Mouse (Mus musculus) intestine, embryonic 15.5 days (tissue): ENCODE measurements around the gene Ssc5d. TPM values are rescaled to one million over a fixed set of nuclear protein-coding genes. Genes with fewer than 3 reads are reported as not detected.

Experiments
- polyA plus RNA-seq: library from polyadenylated mRNA; unstranded; fragments of >200 nt; fragmentation: Nextera tagmentation; extraction: Ambion mirVana; gene quantifications from 2 replicates; pipeline ENCODE4 v1.2.1, GENCODE M21; 2015

The Ssc5d gene
- polyA plus RNA-seq, 1 experiment from 2014 or later = 3.5 TPM

Other genes starting within 250 kb of the Ssc5d start
- 92.4 and 98.2 TPM in 2 replicates for gene Hspbp1, start 240.7 kb upstream of the Ssc5d start, polyA plus RNA-seq
- gene Brsk1, start 235.2 kb upstream of the Ssc5d start, polyA plus RNA-seq = 0.63 and 1.1 TPM in 2 replicates
- 2.2 and 3.6 TPM in 2 replicates for gene Tmem150b, start 200.5 kb upstream of the Ssc5d start, polyA plus RNA-seq
- gene Kmt5c, start 185.7 kb upstream of the Ssc5d start, polyA plus RNA-seq = 63.7 and 66.8 TPM in 2 replicates
- 45.5 and 53.0 TPM in 2 replicates for gene Cox6b2, start 172.7 kb upstream of the Ssc5d start, polyA plus RNA-seq
- gene Fam71e2, start 154.5 kb upstream of the Ssc5d start, polyA plus RNA-seq = not detected in 2 replicates
- 0.14 and 0.24 TPM in 2 replicates for gene Il11, start 142.9 kb upstream of the Ssc5d start, polyA plus RNA-seq
- gene Tmem190, start 142.8 kb upstream of the Ssc5d start, polyA plus RNA-seq = 1.1 and 1.8 TPM in 2 replicates
- gene Tmem238, start 136.1 kb upstream of the Ssc5d start, polyA plus RNA-seq = 40.4 and 40.6 TPM in 2 replicates
- 328 and 339 TPM in 2 replicates for gene Rpl28, start 132.9 kb upstream of the Ssc5d start, polyA plus RNA-seq
- gene Ube2s, start 113.2 kb upstream of the Ssc5d start, polyA plus RNA-seq = 303 and 321 TPM in 2 replicates
- 0.21 and 0.27 TPM in 2 replicates for gene Shisa7, start 81.1 kb upstream of the Ssc5d start, polyA plus RNA-seq
- 9.7 and 15.5 TPM in 2 replicates for gene Isoc2b, start 55.5 kb upstream of the Ssc5d start, polyA plus RNA-seq
- 0.68 and 1.0 TPM in 2 replicates for gene Isoc2a, start 48.6 kb upstream of the Ssc5d start, polyA plus RNA-seq
- not detected in 2 replicates for gene Gm36210, start 19.3 kb upstream of the Ssc5d start, polyA plus RNA-seq
- gene Zfp628, start 10.6 kb upstream of the Ssc5d start, polyA plus RNA-seq = 2.9 and 3.4 TPM in 2 replicates
- gene Nat14, start 3.8 kb upstream of the Ssc5d start, polyA plus RNA-seq = 3.0 and 3.5 TPM in 2 replicates
- gene Sbk2, start 38.6 kb downstream of the Ssc5d start, polyA plus RNA-seq = 0.23 and 0.39 TPM in 2 replicates
- gene Sbk3, start 45.4 kb downstream of the Ssc5d start, polyA plus RNA-seq = not detected in 2 replicates
- gene Zfp579, start 70.4 kb downstream of the Ssc5d start, polyA plus RNA-seq = 22.2 and 24.6 TPM in 2 replicates
- gene Zfp524, start 88.6 kb downstream of the Ssc5d start, polyA plus RNA-seq = 20.2 and 21.4 TPM in 2 replicates
- gene Fiz1, start 88.9 kb downstream of the Ssc5d start, polyA plus RNA-seq = 37.0 and 38.5 TPM in 2 replicates
- gene Gm44973, start 89.7 kb downstream of the Ssc5d start, polyA plus RNA-seq = 1.6 TPM in 2 replicates
- gene Zfp865, start 94.6 kb downstream of the Ssc5d start, polyA plus RNA-seq = 5.5 and 5.6 TPM in 2 replicates
- gene Ccdc106, start 94.8 kb downstream of the Ssc5d start, polyA plus RNA-seq = 13.4 TPM in 2 replicates
- gene 4632433K11Rik, start 108.3 kb downstream of the Ssc5d start, polyA plus RNA-seq = not detected in 2 replicates
- gene Zfp784, start 112.7 kb downstream of the Ssc5d start, polyA plus RNA-seq = 6.0 and 6.5 TPM in 2 replicates
- gene Zfp580, start 125.8 kb downstream of the Ssc5d start, polyA plus RNA-seq = 22.2 and 25.0 TPM in 2 replicates
- gene U2af2, start 136.4 kb downstream of the Ssc5d start, polyA plus RNA-seq = 126 and 130 TPM in 2 replicates
- 62.4 and 66.5 TPM in 2 replicates for gene Epn1, start 154.4 kb downstream of the Ssc5d start, polyA plus RNA-seq
- gene Rfpl4, start 191.2 kb downstream of the Ssc5d start, polyA plus RNA-seq = not detected in 2 replicates
- gene Rasl2-9, start 200.2 kb downstream of the Ssc5d start, polyA plus RNA-seq = 0.31 and 0.56 TPM in 2 replicates
- not detected in 2 replicates for gene Vmn1r55, start 223.9 kb downstream of the Ssc5d start, polyA plus RNA-seq